In genomic region chr4:130087293-130087692, GRCm38 (mm10) we compare ENCODE assay signal across 8 mouse cellular contexts. TPM values are rescaled to one million over a fixed set of nuclear protein-coding genes. Genes with fewer than 3 reads are reported as not detected.
DNase-seq lines count a peak whose midpoint lies in the region; ATAC-seq and TF ChIP-seq lines count a peak whose summit lies in the region.

No protein-coding gene starts in this region.

- peak; percentile 72 for ATAC-seq in megakaryocyte-erythroid progenitor cell, adult 5-6 weeks (replicated peaks; ENCODE audit: low FRiP score, low TSS enrichment, poor library complexity, severe bottlenecking)

- DNase-seq in R1 (ENCODE audit: low read depth, low spot score), result peak; percentile 70
- peak; percentile 97 to 99 for DNase-seq in cerebellum, postnatal 10 days
- DNase-seq in frontal cortex, postnatal 36 days (ENCODE audit: low spot score in 2 of 2), result peak; percentile 97 to 98
- peak; percentile 53 for DNase-seq in hindlimb bud, embryonic 11.5 days (ENCODE audit: extremely low spot score, low read depth, low spot score)
- peak; percentile 89 to 97 for DNase-seq in left cerebral cortex, adult 2 months (ENCODE audit: extremely low spot score in 1 of 2, low spot score in 2 of 2)
- peak; percentile 90 to 93 for DNase-seq in right cerebral cortex, postnatal 10 days (ENCODE audit: low spot score in 2 of 2)
- DNase-seq in urinary bladder, postnatal 14 days (ENCODE audit: low spot score), result peak; percentile 91

- peak; percentile 100 for TF ChIP-seq CTCF in left cerebral cortex, adult 2 months (IDR thresholded peaks at IDR 0.05)

- no peak overlapping the region for H3K27ac ChIP-seq in left cerebral cortex, adult 2 months

- intact Hi-C loops in left cerebral cortex, adult 2 months (cut with DNase I), result loop anchor here (1.0 to 10.0 kb wide), 4 partner anchors 51 to 385 kb away; no protein-coding TSS in a partner anchor

- no peak overlapping the region for H3K4me3 ChIP-seq in left cerebral cortex, adult 2 months

RNA-seq across cellular contexts. Expression of gene Pef1, which starts 15.1 kb away (rescaled TPM):
- total RNA-seq in left cerebral cortex, adult 2 months (2021), result 10 to 100 TPM; 65.6 to 81.3 TPM
- 27.0 and 57.4 TPM in 2 replicates for total RNA-seq in megakaryocyte-erythroid progenitor cell, adult 5-6 weeks (2014; fragmentation: Nextera tagmentation)
- total RNA-seq in megakaryocyte-erythroid progenitor cell, adult 5-6 weeks (2017), result 8.8 and 15.2 TPM in 2 replicates

RNA-seq across cellular contexts. Expression of gene Col16a1, which starts 39.7 kb away (rescaled TPM):
- total RNA-seq in left cerebral cortex, adult 2 months (2021), result 10 to 100 TPM; 16.2 to 20.1 TPM
- total RNA-seq in megakaryocyte-erythroid progenitor cell, adult 5-6 weeks (2014; fragmentation: Nextera tagmentation), result 7.1 TPM in 1 of 2 replicates, not detected in the other
- total RNA-seq in megakaryocyte-erythroid progenitor cell, adult 5-6 weeks (2017), result 0.52 and 9.1 TPM in 2 replicates

RNA-seq across cellular contexts. Expression of gene Hcrtr1, which starts 51.9 kb away (rescaled TPM):
- 1 to 10 TPM; 1.7 to 2.1 TPM for total RNA-seq in left cerebral cortex, adult 2 months (2021)
- not detected in 2 replicates for total RNA-seq in megakaryocyte-erythroid progenitor cell, adult 5-6 weeks (2014; fragmentation: Nextera tagmentation)
- total RNA-seq in megakaryocyte-erythroid progenitor cell, adult 5-6 weeks (2017), result not detected in 2 replicates
